Mouse (Mus musculus): ENCODE data around the gene Prkar2a.
"Not testable (repeated sequence)": the region's sequence is repeated elsewhere in the genome, so short reads cannot be mapped to it uniquely, and the experiment has no call there.

Gene Prkar2a

GRCm38 (mm10) chr9:108689106-108689505 is at the start of gene Prkar2a:
TSS of gene Prkar2a (plus strand) at chr9:108689314.
- no peak for DNase-seq (ENCODE audit: low spot score in 2 of 2)

GRCm38 (mm10) chr9:108639825-108640224 is 49.3 kb upstream of the Prkar2a start:
- DNase-seq (ENCODE audit: low spot score in 2 of 2) = no peak

GRCm38 (mm10) chr9:108648166-108648565 is 40.9 kb upstream of the Prkar2a start:
- no peak for DNase-seq (ENCODE audit: low spot score in 2 of 2)

- peak; percentile 80 to 89 for DNase-seq (ENCODE audit: low spot score in 2 of 2)
Observed at GRCm38 (mm10) chr9:108648611-108649560, 40.2 kb upstream of the Prkar2a start, which contains the start of gene Arih2. TSS of gene Arih2 (minus strand) at chr9:108649386.

- DNase-seq (ENCODE audit: low spot score in 2 of 2) = no peak
Observed at GRCm38 (mm10) chr9:108649561-108650440, 39.3 kb upstream of the Prkar2a start.

- DNase-seq (ENCODE audit: low spot score in 2 of 2) = no peak
Observed at GRCm38 (mm10) chr9:108654566-108655464, 34.3 kb upstream of the Prkar2a start.

GRCm38 (mm10) chr9:108655865-108656264 is 33.2 kb upstream of the Prkar2a start:
- DNase-seq (ENCODE audit: low spot score in 2 of 2) = not testable (repeated sequence)

GRCm38 (mm10) chr9:108661677-108662612 is 27.2 kb upstream of the Prkar2a start, which contains the start of gene Slc25a20:
TSS of gene Slc25a20 (plus strand) at chr9:108662088.
- peak; percentile 67 to 71 for DNase-seq (ENCODE audit: low spot score in 2 of 2)

- DNase-seq (ENCODE audit: low spot score in 2 of 2) = no peak
Observed at GRCm38 (mm10) chr9:108662660-108663059, 26.5 kb upstream of the Prkar2a start.

GRCm38 (mm10) chr9:108669875-108670274 is 19.2 kb upstream of the Prkar2a start:
- DNase-seq (ENCODE audit: low spot score in 2 of 2) = no peak

GRCm38 (mm10) chr9:108673151-108673550 is 16.0 kb upstream of the Prkar2a start:
- peak in 1 of 2 experiments; percentile 21 for DNase-seq (ENCODE audit: low spot score in 2 of 2)

- DNase-seq (ENCODE audit: low spot score in 2 of 2) = no peak
Observed at GRCm38 (mm10) chr9:108680026-108680425, 9.1 kb upstream of the Prkar2a start.

- DNase-seq (ENCODE audit: low spot score in 2 of 2) = no peak
Observed at GRCm38 (mm10) chr9:108686475-108686887, 2.6 kb upstream of the Prkar2a start.

- no peak for DNase-seq (ENCODE audit: low spot score in 2 of 2)
Observed at GRCm38 (mm10) chr9:108687181-108687580, 1.9 kb upstream of the Prkar2a start.

- DNase-seq (ENCODE audit: low spot score in 2 of 2) = no peak
Observed at GRCm38 (mm10) chr9:108687686-108688085, 1.4 kb upstream of the Prkar2a start.

GRCm38 (mm10) chr9:108688451-108688850 is 663 bp upstream of the Prkar2a start:
- DNase-seq (ENCODE audit: low spot score in 2 of 2) = no peak

GRCm38 (mm10) chr9:108689993-108690392 is 879 bp downstream of the Prkar2a start:
- DNase-seq (ENCODE audit: low spot score in 2 of 2) = no peak

- DNase-seq (ENCODE audit: low spot score in 2 of 2) = no peak
Observed at GRCm38 (mm10) chr9:108690914-108691313, 1.8 kb downstream of the Prkar2a start.

GRCm38 (mm10) chr9:108691371-108691770 is 2.3 kb downstream of the Prkar2a start:
- DNase-seq (ENCODE audit: low spot score in 2 of 2) = no peak

- DNase-seq (ENCODE audit: low spot score in 2 of 2) = peak; percentile 7 to 50
Observed at GRCm38 (mm10) chr9:108691846-108692225, 2.7 kb downstream of the Prkar2a start.

Measured in thymus, postnatal 10 days (tissue).